Mouse (Mus musculus) embryonic facial prominence, embryonic 11.5 days (tissue): Measurements from ENCODE around the gene Ctnnd2. TPM values are rescaled to one million over a fixed set of nuclear protein-coding genes. Genes with fewer than 3 reads are reported as not detected.
A peak's percentile ranks its signal among the peaks of the same experiment; 100 is the strongest.

ENCODE experiments used
- ATAC-seq: fragments of 200-750 bp; cut with Nextera tagmentation; replicated peaks from 2 replicates; pipeline ENCODE4 v1.8.0; 2017; ENCODE audit warnings: low read depth; ENCODE audit not compliant: insufficient number of reproducible peaks, low FRiP score, low TSS enrichment
- DNase-seq: peaks from one replicate; pipeline ENCODE4 v3.0.0-alpha.2; 2015; ENCODE audit warnings: low spot score
- H3K27ac ChIP-seq: fragments of 300-500 bp; sonication (generic); replicated peaks from 2 replicates; pipeline ENCODE4 v1.5.1; 2014; ENCODE audit warnings: mild to moderate bottlenecking, low read depth, low read length, control low read depth
- H3K27me3 ChIP-seq: fragments of 300-500 bp; sonication (generic); 2 replicates; pipeline ENCODE4 v1.6.1; 2014; ENCODE audit warnings: mild to moderate bottlenecking, low read length, moderate library complexity, mixed read lengths; ENCODE audit not compliant: control insufficient read depth, insufficient read depth
- H3K36me3 ChIP-seq: fragments of 300-500 bp; sonication (generic); replicated peaks from 2 replicates; pipeline ENCODE4 v1.6.1; 2014; ENCODE audit warnings: low read depth, mild to moderate bottlenecking, low read length, moderate library complexity, mixed read lengths; ENCODE audit not compliant: control insufficient read depth, insufficient read depth
- H3K4me1 ChIP-seq: fragments of 300-500 bp; sonication (generic); 2 replicates; pipeline ENCODE4 v1.6.1; 2014; ENCODE audit warnings: low read length, mixed read lengths; ENCODE audit not compliant: control insufficient read depth, insufficient read depth
- H3K4me2 ChIP-seq: fragments of 300-500 bp; sonication (generic); 2 replicates; pipeline ENCODE4 v1.6.1; 2014; ENCODE audit warnings: low read depth, mild to moderate bottlenecking, control low read depth, low read length, moderate library complexity
- H3K4me3 ChIP-seq: fragments of 300-500 bp; sonication (generic); 2 replicates; pipeline ENCODE4 v1.5.1; 2014; ENCODE audit warnings: low read depth, low read length, control low read depth
- H3K9ac ChIP-seq: fragments of 300-500 bp; sonication (generic); replicated peaks from 2 replicates; pipeline ENCODE4 v1.6.1; 2014; ENCODE audit warnings: mild to moderate bottlenecking, control low read depth, low read length
- H3K9me3 ChIP-seq: fragments of 300-500 bp; sonication (generic); replicated peaks from 2 replicates; pipeline ENCODE4 v1.6.1; 2016; ENCODE audit warnings: mild to moderate bottlenecking, low read length, inconsistent platforms, mixed read lengths; ENCODE audit not compliant: control insufficient read depth
- WGBS: fragments of 180-500 bp; shearing (Covaris S2); extraction: QIAGEN DNeasy Blood & Tissue Kit; methylation state at CpG from one replicate; pipeline ENCODE4 v1.1.7; 2014; 5-methylcytosine and 5-hydroxymethylcytosine counted together
- polyA plus RNA-seq: library from polyadenylated mRNA; unstranded; fragments of >200 nt; fragmentation: Nextera tagmentation; extraction: Ambion mirVana; gene quantifications from 2 replicates; pipeline ENCODE4 v1.2.1, GENCODE M21; 2014

The Ctnnd2 gene
- polyA plus RNA-seq, 1 experiment from 2014 or later: 9.6 TPM

- DNase-seq (no peak), ATAC-seq (no peak)
- Histone ChIP-seq H3K9me3 (no peaks in the 10 kb centered on the region), H3K27ac (no peak overlapping the region), H3K4me3 (no peak overlapping the region), H3K4me1 (no peaks in the 10 kb centered on the region), H3K27me3 (no peaks in the 10 kb centered on the region), H3K9ac (no peak overlapping the region), H3K36me3 (no peaks in the 10 kb centered on the region), H3K4me2 (no peak overlapping the region)
- WGBS: 75% methylated on average over 2 of the region's 2 CpGs
These were observed 445.5 kb downstream of the Ctnnd2 start for GRCm38 (mm10) chr15:30617932-30618331.

DNA sequence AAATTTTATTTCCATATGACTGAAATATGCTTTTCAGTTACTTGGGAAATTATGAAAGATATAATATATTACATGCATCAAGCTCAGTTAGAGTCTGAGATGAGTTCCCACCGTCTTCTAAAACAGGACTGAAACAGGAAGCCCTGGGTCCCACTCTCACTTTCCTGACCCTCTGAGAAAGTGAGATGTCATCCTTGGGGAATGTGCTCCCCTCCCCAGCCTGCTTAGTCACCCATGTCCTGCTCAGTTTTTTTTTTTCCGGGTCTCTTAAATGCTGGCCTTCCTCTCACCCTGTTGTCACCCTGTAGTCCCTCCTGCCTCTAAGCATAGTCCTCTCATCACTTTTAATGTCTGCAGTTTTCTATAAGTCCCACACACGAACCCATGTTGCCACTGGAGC lies 456.1 kb downstream of the Ctnnd2 start:
- no peak for DNase-seq
- Histone ChIP-seq H3K9ac (no peak overlapping the region), H3K27ac (no peak overlapping the region), H3K4me1 (no peaks in the 10 kb centered on the region), H3K4me3 (no peak overlapping the region), H3K27me3 (no peaks in the 10 kb centered on the region), H3K4me2 (no peak overlapping the region), H3K9me3 (no peaks in the 10 kb centered on the region), H3K36me3 (no peaks in the 10 kb centered on the region)
- ATAC-seq: no peak
- WGBS: 34% methylated on average over 3 of the region's 3 CpGs

DNA sequence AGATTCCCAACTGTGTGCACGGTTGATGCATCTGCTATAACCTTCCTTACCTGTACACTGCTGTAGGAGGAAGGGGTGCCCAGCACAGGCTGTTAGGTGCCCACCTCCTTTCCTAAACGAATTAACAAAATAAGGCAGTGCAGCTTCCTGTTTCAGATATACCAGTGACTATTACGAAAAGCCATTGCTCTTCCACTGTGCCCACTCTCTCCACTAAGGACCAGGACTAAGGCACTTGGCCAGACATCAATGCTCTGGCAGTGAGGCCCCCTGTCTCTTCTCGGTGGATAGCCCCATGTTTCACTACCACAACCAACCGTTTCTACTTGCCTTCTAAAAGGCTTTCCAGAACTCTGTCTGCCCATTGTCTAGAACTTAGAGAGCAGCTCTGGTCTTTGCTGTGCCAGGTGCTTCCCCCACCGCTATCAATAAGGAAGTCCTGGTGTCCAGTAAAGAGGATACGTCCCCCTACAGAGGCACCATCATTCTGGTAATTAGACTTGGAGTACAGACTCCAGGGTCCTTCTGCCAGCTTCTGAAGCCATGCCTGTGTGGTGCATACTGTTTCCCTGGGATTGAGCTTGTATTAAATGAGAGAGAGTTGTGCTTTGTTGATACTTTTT lies 459.8 kb downstream of the Ctnnd2 start:
- Histone ChIP-seq H3K9me3 (no peaks in the 10 kb centered on the region), H3K36me3 (no peaks in the 10 kb centered on the region), H3K27ac (no peak overlapping the region), H3K4me1 (no peaks in the 10 kb centered on the region), H3K9ac (no peak overlapping the region), H3K4me2 (no peak overlapping the region), H3K27me3 (no peaks in the 10 kb centered on the region), H3K4me3 (no peak overlapping the region)
- DNase-seq: no peak
- no peak for ATAC-seq
- 87% methylated on average over 7 of the region's 7 CpGs for WGBS

- Histone ChIP-seq H3K9me3 (no peaks in the 10 kb centered on the region), H3K9ac (no peak overlapping the region), H3K4me1 (no peaks in the 10 kb centered on the region), H3K4me3 (no peak overlapping the region), H3K27ac (no peak overlapping the region), H3K36me3 (no peaks in the 10 kb centered on the region), H3K4me2 (no peak overlapping the region), H3K27me3 (no peaks in the 10 kb centered on the region)
- DNase-seq (no peak), ATAC-seq (no peak)
- WGBS: 67% methylated on average over 2 of the region's 2 CpGs
These were observed 461.5 kb downstream of the Ctnnd2 start for GRCm38 (mm10) chr15:30633917-30634316.

DNA sequence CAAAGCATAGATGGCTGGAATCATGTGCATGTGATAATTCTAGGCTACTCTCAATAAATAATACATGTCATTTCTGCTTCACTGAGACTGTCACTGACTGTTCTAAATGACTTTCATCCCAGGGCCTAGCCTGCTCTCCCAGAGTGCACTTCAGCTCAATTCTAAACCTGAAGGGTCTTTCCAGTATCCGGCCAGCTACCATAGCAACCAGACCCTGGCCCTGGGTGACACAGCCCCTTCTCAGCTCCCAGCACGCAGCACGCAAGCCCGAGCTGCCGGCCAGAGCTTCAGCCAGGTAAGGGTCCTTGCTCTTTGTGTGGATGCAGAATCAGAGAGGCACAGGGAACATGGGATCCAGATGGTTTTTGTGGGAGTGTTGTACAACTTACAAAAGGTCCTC lies 462.1 kb downstream of the Ctnnd2 start:
- Histone ChIP-seq H3K4me2 (no peak overlapping the region), H3K4me3 (no peak overlapping the region), H3K9ac (no peak overlapping the region), H3K27me3 (no peaks in the 10 kb centered on the region), H3K27ac (no peak overlapping the region), H3K4me1 (no peaks in the 10 kb centered on the region), H3K36me3 (no peaks in the 10 kb centered on the region), H3K9me3 (no peaks in the 10 kb centered on the region)
- ATAC-seq (no peak; the same call in 1 of the 2 replicates), DNase-seq (peak; percentile 14)
- 35% methylated on average over 5 of the region's 5 CpGs for WGBS

DNA sequence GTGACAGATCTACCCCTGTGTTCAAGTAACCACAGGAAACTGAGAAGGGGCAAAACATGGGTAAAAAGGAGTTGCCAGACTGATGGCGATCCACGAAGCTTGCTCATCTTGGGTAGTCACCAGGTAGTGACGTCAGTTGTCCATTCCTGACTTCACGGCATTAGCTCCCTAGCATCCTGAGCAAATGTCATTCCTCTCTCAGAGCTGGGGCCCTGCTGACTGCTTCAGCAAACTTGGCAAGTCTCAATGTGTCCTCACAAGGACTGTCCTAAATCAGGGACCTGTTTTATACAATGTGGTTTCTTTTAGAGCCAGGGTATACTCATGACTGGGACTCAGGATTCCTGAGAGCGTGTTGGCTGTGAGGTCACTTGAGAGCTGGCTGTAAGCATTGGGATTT lies 468.3 kb downstream of the Ctnnd2 start:
- Histone ChIP-seq H3K36me3 (no peaks in the 10 kb centered on the region), H3K4me1 (no peaks in the 10 kb centered on the region), H3K9ac (no peak overlapping the region), H3K4me3 (no peak overlapping the region), H3K27me3 (no peaks in the 10 kb centered on the region; the same call in 1 of the 2 replicates), H3K4me2 (no peak overlapping the region), H3K27ac (no peak overlapping the region), H3K9me3 (no peaks in the 10 kb centered on the region)
- ATAC-seq (no peak), DNase-seq (no peak)
- WGBS: 91% methylated on average over 5 of the region's 5 CpGs

- no peaks in the 10 kb centered on the region for H3K36me3 ChIP-seq
- DNase-seq: no peak
- peaks cover 20% of the 10 kb centered on the region for H3K27me3 ChIP-seq
- no peak overlapping the region for H3K4me3 ChIP-seq
- no peak for ATAC-seq
- H3K4me2 ChIP-seq: no peak overlapping the region
- H3K27ac ChIP-seq: no peak overlapping the region
- 21% methylated on average over 1 of the region's 1 CpGs for WGBS
- H3K9ac ChIP-seq: no peak overlapping the region
- H3K4me1 ChIP-seq: no peaks in the 10 kb centered on the region
- H3K9me3 ChIP-seq: no peaks in the 10 kb centered on the region
These were observed 473.3 kb downstream of the Ctnnd2 start for GRCm38 (mm10) chr15:30645688-30646087.

DNA sequence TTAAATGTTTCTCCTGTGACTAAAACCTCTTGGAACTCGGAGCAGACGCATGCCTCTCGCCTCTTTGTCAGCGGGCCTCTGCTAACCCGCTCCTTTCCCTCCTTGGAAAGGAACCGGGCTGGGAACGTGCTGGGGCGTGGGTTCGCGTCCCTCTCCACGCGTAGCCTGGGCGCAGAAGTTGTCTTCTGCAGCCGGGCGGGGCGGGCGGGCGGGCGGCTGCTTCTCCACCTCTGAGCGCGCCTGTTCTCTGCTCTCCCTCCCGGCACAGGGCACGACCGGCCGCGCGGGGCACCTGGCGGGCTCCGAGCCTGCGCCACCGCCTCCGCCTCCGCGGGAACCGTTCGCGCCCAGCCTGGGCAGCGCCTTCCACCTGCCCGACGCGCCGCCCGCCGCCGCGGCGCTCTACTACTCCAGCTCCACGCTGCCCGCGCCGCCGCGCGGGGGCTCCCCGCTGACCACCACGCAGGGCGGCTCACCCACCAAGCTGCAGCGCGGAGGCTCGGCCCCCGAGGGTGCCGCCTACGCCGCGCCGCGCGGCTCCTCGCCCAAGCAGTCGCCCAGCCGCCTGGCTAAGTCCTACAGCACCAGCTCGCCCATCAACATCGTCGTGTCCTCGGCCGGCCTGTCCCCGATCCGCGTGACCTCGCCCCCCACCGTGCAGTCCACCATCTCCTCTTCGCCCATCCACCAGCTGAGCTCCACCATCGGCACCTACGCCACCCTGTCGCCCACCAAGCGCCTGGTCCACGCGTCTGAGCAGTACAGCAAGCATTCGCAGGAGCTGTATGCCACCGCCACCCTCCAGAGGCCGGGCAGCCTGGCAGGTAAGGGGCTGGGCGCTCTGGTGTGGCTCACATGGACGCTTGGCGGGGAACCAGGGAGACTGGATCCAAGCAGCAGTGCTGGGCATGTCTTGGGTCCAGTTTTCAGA lies 474.4 kb downstream of the Ctnnd2 start:
- ATAC-seq: peak; percentile 73
- Histone ChIP-seq H3K27me3 (peaks cover 20% of the 10 kb centered on the region), H3K4me2 (peak overlapping the region; percentile 95), H3K4me3 (peak overlapping the region; percentile 55), H3K27ac (no peak overlapping the region), H3K9ac (peak overlapping the region; percentile 72), H3K9me3 (no peaks in the 10 kb centered on the region), H3K4me1 (no peaks in the 10 kb centered on the region), H3K36me3 (no peaks in the 10 kb centered on the region)
- under 1% methylated on average over 71 of the region's 94 CpGs for WGBS
- DNase-seq: peak; percentile 32
